Mouse (Mus musculus) CH12.LX (cell line): ENCODE data around the gene Proser2.

ENCODE experiments used
- IRF4 ChIP-seq: IDR thresholded peaks from 2 replicates; pipeline ENCODE4 v1.6.1; 2014; ENCODE audit warnings: low read depth, mild to moderate bottlenecking, inconsistent platforms, low read length, improper control_type of control experiment
- MEF2A ChIP-seq: IDR thresholded peaks from 2 replicates; pipeline ENCODE4 v1.6.1; 2014; ENCODE audit warnings: low read depth, mild to moderate bottlenecking, inconsistent platforms, low read length, improper control_type of control experiment, borderline replicate concordance

GRCm38 (mm10) chr2:6149801-6150200, 19.8 kb upstream of the Proser2 start:
- no peak for TF ChIP-seq MEF2A
- TF ChIP-seq IRF4 = no peak
